Mouse (Mus musculus) hindbrain, embryonic 13.5 days (tissue): Measurements from ENCODE around the gene Sctr. TPM values are rescaled to one million over a fixed set of nuclear protein-coding genes. Genes with fewer than 3 reads are reported as not detected.

ENCODE experiments used
- ATAC-seq: fragments of 200-750 bp; cut with Nextera tagmentation; 2 replicates; pipeline ENCODE4 v1.8.0; 2017; ENCODE audit warnings: moderate TSS enrichment; ENCODE audit not compliant: low FRiP score
- H3K27ac ChIP-seq: fragments of 300-500 bp; sonication (generic); 2 replicates; pipeline ENCODE4 v1.5.1; 2015; ENCODE audit warnings: inconsistent platforms, mild to moderate bottlenecking, moderate library complexity
- H3K27me3 ChIP-seq: fragments of 300-500 bp; sonication (generic); 2 replicates; pipeline ENCODE4 v1.6.1; 2015; ENCODE audit warnings: mild to moderate bottlenecking, inconsistent platforms
- H3K36me3 ChIP-seq: fragments of 300-500 bp; sonication (generic); 2 replicates; pipeline ENCODE4 v1.6.1; 2015; ENCODE audit warnings: mild to moderate bottlenecking, inconsistent platforms
- H3K4me1 ChIP-seq: fragments of 300-500 bp; sonication (generic); replicated peaks from 2 replicates; pipeline ENCODE4 v1.6.1; 2015; ENCODE audit warnings: inconsistent platforms
- H3K4me2 ChIP-seq: fragments of 300-500 bp; sonication (generic); 2 replicates; pipeline ENCODE4 v1.6.1; 2015; ENCODE audit warnings: inconsistent platforms, mild to moderate bottlenecking, moderate library complexity
- H3K4me3 ChIP-seq: fragments of 300-500 bp; sonication (generic); 2 replicates; pipeline ENCODE4 v1.5.1; 2015; ENCODE audit warnings: mild to moderate bottlenecking, inconsistent platforms
- H3K9ac ChIP-seq: fragments of 300-500 bp; sonication (generic); 2 replicates; pipeline ENCODE4 v1.6.1; 2015; ENCODE audit warnings: mild to moderate bottlenecking, inconsistent platforms
- H3K9me3 ChIP-seq: fragments of 300-500 bp; sonication (generic); 2 replicates; pipeline ENCODE4 v1.6.1; 2016; ENCODE audit warnings: inconsistent platforms
- WGBS: fragments of 180-500 bp; shearing (Covaris S2); methylation state at CpG from one replicate; pipeline ENCODE4 v1.1.7; 2015; 5-methylcytosine and 5-hydroxymethylcytosine counted together
- polyA plus RNA-seq: library from polyadenylated mRNA; unstranded; fragments of >200 nt; fragmentation: Nextera tagmentation; extraction: Ambion mirVana; gene quantifications from 2 replicates; pipeline ENCODE4 v1.2.1, GENCODE M21; 2015

The Sctr gene
- polyA plus RNA-seq, 1 experiment from 2014 or later: 1.0 TPM

DNA sequence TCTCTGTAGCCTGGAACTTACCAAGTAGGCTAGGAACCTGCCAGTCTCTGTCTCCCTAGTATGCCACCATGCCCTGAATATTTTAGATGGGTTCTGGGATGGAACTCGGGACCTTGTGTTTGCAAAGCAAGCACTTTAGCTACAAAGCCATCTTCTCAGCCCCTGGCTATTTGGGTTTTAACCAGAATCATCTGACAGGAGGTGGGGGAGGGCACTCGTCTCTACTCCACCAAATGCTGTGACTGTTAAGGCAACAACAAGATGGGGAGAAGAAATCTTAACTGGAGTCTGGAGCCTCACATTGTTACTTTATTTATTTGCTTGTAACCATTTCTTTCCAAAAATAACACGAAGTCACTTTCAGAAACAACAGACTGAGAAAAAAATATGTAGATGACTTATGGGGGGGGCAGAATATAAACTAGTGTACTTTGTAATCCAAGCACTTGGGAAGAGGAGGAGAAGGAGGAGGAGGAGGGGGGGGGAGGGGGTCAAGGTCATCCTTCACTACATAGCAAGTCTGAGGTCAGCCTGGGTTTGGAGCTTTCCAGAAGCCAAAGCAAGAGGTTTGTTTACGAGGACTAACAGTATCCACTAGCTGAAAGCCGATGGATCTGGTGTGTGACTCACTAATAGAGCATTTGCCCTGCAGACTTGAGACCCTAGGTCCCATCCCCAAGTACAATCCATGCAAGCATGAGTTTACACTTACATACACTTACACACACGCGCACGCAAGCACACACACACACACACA lies 51.2 kb downstream of the Sctr start:
- H3K4me1 ChIP-seq: no peaks in the 10 kb centered on the region
- no peaks in the 10 kb centered on the region for H3K27me3 ChIP-seq
- H3K4me3 ChIP-seq: no peak overlapping the region
- H3K27ac ChIP-seq: no peak overlapping the region
- ATAC-seq: no peak
- 80% methylated on average over 8 of the region's 8 CpGs for WGBS
- no peak overlapping the region for H3K9ac ChIP-seq
- no peak overlapping the region for H3K4me2 ChIP-seq
- no peaks in the 10 kb centered on the region for H3K9me3 ChIP-seq
- no peaks in the 10 kb centered on the region for H3K36me3 ChIP-seq

DNA sequence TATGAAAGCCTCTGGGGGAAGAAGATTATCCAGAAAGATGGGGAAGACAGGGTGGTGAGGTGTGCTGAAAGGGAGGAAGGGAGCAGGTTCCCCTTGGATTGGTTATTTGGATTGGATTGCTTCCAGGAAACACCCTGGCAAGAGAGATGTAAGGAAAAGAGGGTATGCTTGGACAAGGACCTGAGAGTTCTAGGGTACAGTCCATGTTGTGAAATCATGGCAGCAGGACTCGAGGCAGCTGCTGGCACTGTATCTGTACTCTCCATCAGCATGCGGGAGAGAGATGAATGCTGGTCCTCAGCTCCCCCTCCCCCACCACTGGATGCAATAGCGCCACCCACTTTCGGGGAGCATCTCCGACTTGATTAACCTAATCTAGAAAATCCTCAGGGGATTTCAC lies 54.0 kb downstream of the Sctr start:
- Histone ChIP-seq H3K4me2 (no peak overlapping the region), H3K36me3 (no peaks in the 10 kb centered on the region), H3K27ac (no peak overlapping the region), H3K27me3 (no peaks in the 10 kb centered on the region), H3K4me3 (no peak overlapping the region), H3K4me1 (no peaks in the 10 kb centered on the region), H3K9ac (no peak overlapping the region), H3K9me3 (no peaks in the 10 kb centered on the region)
- no peak for ATAC-seq
- 74% methylated on average over 5 of the region's 5 CpGs for WGBS

GRCm38 (mm10) chr1:120062231-120062630 lies 55.5 kb downstream of the Sctr start:
- no peak for ATAC-seq
- Histone ChIP-seq H3K27ac (no peak overlapping the region), H3K9ac (no peak overlapping the region), H3K27me3 (no peaks in the 10 kb centered on the region), H3K36me3 (no peaks in the 10 kb centered on the region), H3K9me3 (no peaks in the 10 kb centered on the region), H3K4me2 (no peak overlapping the region), H3K4me3 (no peak overlapping the region), H3K4me1 (no peaks in the 10 kb centered on the region)
- WGBS: 90% methylated on average over 7 of the region's 7 CpGs

DNA sequence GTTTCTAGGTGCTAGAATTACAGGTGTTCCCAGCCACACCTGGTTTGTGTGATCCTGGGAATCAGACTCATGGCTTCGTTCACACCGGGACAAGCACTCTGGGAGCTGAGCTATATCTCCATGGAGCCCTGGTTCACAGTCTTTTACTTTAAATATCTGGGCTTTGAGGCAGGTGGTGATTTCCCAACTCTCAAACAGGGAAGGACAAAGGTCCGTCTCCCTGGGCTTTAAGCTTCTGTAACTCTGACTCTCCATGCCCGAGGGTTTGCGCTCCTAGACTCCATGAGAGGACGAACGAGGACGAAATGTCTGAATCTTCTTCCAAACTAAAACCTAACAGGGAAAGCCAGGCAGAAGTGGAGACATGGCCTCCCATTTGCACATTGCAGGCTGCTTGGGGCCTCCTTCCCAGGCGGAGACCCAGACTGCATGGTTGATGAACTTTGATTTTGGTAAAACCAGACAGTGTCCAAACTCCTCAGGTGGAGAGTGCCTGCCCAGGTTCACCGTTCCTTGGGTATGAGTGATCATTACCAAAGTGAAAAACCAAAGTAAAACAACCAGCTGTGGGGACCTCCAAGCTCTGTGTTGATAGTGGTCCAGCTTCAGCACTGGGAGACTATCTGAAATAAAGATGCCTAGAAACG lies 57.5 kb downstream of the Sctr start:
- H3K9ac ChIP-seq: no peak overlapping the region
- H3K4me2 ChIP-seq: no peak overlapping the region
- H3K27me3 ChIP-seq: no peaks in the 10 kb centered on the region
- no peak overlapping the region for H3K27ac ChIP-seq
- no peaks in the 10 kb centered on the region for H3K9me3 ChIP-seq
- no peak for ATAC-seq
- no peaks in the 10 kb centered on the region for H3K36me3 ChIP-seq
- no peak overlapping the region for H3K4me3 ChIP-seq
- 94% methylated on average over 11 of the region's 11 CpGs for WGBS
- H3K4me1 ChIP-seq: no peaks in the 10 kb centered on the region

DNA sequence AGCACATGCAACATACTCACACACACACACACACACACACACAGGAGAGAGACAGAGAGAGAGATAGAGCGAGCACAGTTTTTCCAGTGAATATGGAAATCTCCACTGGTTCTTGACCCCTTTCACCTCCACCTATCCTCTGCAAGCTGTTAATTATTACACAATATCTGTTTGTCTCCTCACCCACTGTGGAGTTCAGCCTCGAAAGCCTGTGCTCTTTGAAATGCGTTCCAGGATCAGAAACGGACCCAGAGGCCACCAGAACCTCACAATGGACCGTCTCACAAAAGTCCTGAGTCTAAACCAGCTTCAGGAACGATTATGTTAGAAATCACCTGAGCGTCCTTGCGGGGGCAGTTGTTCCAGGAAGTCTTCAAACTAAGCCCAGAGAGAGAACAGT lies 59.5 kb downstream of the Sctr start:
- Histone ChIP-seq H3K4me3 (no peak overlapping the region), H3K4me2 (no peak overlapping the region), H3K27ac (no peak overlapping the region), H3K27me3 (peaks cover 1% of the 10 kb centered on the region; the same call in 1 of the 2 replicates), H3K36me3 (no peaks in the 10 kb centered on the region), H3K9ac (no peak overlapping the region), H3K9me3 (no peaks in the 10 kb centered on the region), H3K4me1 (no peaks in the 10 kb centered on the region)
- WGBS: 82% methylated on average over 8 of the region's 8 CpGs
- no peak for ATAC-seq

DNA sequence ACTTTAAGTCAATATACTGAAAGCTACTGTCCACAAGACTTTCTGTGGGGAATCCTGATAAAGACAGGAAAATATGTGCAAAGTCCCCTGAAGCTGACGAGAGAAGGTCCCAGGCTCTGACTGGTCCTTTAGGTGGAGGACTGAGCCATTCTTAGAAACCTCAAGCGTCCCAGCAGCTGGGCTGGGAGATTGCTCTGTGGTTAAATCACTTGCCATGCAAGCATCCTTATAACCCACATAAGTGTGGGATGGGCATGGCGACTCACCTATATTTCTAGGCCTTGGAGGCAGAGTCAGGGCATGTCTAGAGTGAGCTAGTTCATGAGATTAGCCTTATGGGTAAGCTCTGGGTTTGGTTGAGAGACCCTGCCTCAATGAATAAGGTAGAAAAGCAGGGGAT lies 59.9 kb downstream of the Sctr start:
- no peaks in the 10 kb centered on the region for H3K9me3 ChIP-seq
- H3K27me3 ChIP-seq: peaks cover 6% of the 10 kb centered on the region; the same call in 1 of the 2 replicates
- no peaks in the 10 kb centered on the region for H3K36me3 ChIP-seq
- H3K4me3 ChIP-seq: no peak overlapping the region
- ATAC-seq: no peak
- H3K4me2 ChIP-seq: no peak overlapping the region
- H3K4me1 ChIP-seq: no peaks in the 10 kb centered on the region
- 83% methylated on average over 3 of the region's 3 CpGs for WGBS
- H3K9ac ChIP-seq: no peak overlapping the region
- H3K27ac ChIP-seq: no peak overlapping the region

- H3K4me2 ChIP-seq: no peak overlapping the region
- H3K4me1 ChIP-seq: peaks cover 16% of the 10 kb centered on the region
- H3K27ac ChIP-seq: no peak overlapping the region
- no peak overlapping the region for H3K9ac ChIP-seq
- H3K36me3 ChIP-seq: no peaks in the 10 kb centered on the region
- H3K9me3 ChIP-seq: no peaks in the 10 kb centered on the region
- no peak overlapping the region for H3K4me3 ChIP-seq
- H3K27me3 ChIP-seq: peaks cover 31% of the 10 kb centered on the region
- no peak for ATAC-seq
- 82% methylated on average over 5 of the region's 5 CpGs for WGBS
These were observed 62.4 kb downstream of the Sctr start for GRCm38 (mm10) chr1:120069120-120069519.

GRCm38 (mm10) chr1:120070168-120070567 lies 63.5 kb downstream of the Sctr start:
- WGBS: 71% methylated on average over 6 of the region's 6 CpGs
- ATAC-seq: no peak
- Histone ChIP-seq H3K27ac (no peak overlapping the region), H3K4me2 (no peak overlapping the region), H3K9me3 (no peaks in the 10 kb centered on the region), H3K27me3 (peaks cover 41% of the 10 kb centered on the region), H3K4me3 (no peak overlapping the region), H3K36me3 (no peaks in the 10 kb centered on the region), H3K9ac (no peak overlapping the region), H3K4me1 (peaks cover 20% of the 10 kb centered on the region)

DNA sequence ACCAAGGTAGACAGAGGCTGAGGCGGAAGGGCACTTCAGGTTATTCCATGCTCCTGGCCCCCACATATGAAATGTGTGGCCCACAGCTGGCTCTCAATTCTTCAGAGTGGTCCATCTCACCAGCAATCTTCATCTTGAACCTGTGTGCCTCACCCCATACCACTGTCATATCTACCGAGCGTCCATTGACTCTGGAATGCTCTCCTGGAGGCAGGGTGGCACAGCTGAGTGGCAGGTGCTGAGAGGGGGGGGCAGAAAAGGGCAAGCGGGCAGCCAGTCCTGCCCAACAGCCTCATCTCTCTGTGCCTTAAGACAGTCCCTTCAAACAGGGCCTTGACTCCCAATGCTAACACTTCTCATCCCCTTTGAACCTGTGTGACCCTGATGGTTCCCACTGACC lies 64.4 kb downstream of the Sctr start:
- Histone ChIP-seq H3K4me1 (peaks cover 20% of the 10 kb centered on the region), H3K9me3 (no peaks in the 10 kb centered on the region), H3K4me2 (no peak overlapping the region), H3K27me3 (peaks cover 48% of the 10 kb centered on the region), H3K4me3 (no peak overlapping the region), H3K9ac (no peak overlapping the region), H3K36me3 (no peaks in the 10 kb centered on the region), H3K27ac (no peak overlapping the region)
- ATAC-seq: no peak
- 93% methylated on average over 4 of the region's 4 CpGs for WGBS

DNA sequence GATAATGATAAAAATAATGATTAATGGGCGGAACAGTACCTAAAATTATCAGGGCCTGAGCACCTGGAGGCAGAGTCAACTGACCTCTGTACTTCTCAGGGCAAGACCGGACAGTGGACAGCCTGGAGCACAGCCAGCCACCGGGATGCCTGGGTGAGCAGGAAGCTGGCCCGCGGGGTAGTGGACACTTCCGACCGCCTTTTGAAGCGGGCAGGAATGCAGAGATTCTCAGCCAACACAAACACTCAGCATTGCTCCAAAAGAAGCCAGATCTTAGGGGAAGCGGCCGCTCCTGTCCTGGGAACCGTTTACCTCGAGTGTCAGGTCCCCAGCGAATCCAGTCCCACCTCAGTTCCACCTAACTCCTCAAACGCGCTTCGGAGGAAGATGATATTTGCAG lies 66.2 kb downstream of the Sctr start:
- Histone ChIP-seq H3K9ac (peak overlapping the region; percentile 46), H3K4me3 (peak overlapping the region; percentile 41), H3K36me3 (no peaks in the 10 kb centered on the region), H3K27ac (no peak overlapping the region), H3K4me1 (peaks cover 22% of the 10 kb centered on the region), H3K27me3 (peaks cover 51% of the 10 kb centered on the region), H3K4me2 (peak overlapping the region; percentile 76), H3K9me3 (no peaks in the 10 kb centered on the region)
- no peak for ATAC-seq
- WGBS: 19% methylated on average over 16 of the region's 16 CpGs

DNA sequence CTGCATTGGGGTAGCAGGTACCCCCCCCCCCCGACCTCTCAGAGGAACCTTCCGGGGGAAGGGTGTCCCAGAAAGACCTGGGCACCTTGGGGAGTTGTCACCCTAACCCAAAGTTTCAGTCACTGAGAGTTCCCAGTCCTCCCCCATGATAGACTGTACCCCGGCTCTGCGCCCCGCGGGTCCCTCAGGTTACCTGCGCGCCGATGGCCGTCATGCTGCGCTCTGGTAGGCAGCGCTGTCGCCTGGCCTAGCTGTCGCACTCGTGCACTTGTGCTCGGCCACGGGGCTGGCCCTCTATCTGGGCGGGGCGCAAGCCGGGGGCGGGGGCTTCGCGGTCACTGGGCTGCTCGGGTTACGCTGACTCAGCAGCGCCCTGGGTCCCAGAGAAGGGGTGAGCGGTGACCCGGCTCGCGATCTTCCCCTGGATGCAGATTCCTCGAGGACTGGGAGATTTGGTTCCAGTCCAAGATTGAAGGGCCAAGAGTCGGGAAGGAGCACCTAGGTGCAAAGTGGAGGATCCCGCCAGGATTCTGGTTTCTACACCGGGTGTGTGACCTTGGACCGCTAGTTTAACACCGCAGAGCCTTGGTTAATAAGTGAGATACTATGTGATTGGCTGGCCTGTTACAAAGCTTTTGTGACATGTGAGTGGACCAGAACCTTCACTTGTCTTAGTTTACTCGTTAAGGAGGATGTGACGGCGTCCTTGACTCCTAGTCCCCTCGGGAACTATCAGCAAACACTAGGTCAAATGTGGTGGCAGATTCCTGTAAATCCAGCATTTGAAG lies 67.0 kb downstream of the Sctr start, which contains the start of gene Tmem37:
Gene Tmem37, minus strand, starts transcription at position 556 of the 788 bp plus-strand sequence.
- Histone ChIP-seq H3K36me3 (no peaks in the 10 kb centered on the region), H3K27me3 (peaks cover 51% of the 10 kb centered on the region), H3K4me3 (peak within 1 kb of the TSS; percentile 41), H3K4me1 (peaks cover 25% of the 10 kb centered on the region), H3K27ac (no peak within 1 kb of the TSS), H3K9me3 (no peaks in the 10 kb centered on the region), H3K4me2 (peak within 1 kb of the TSS; percentile 76), H3K9ac (peak within 1 kb of the TSS; percentile 60)
- WGBS: 3% methylated on average over 40 of the region's 40 CpGs
- peak; percentile 70; the same call in 1 of the 2 replicates for ATAC-seq

- no peak for ATAC-seq
- no peaks in the 10 kb centered on the region for H3K9me3 ChIP-seq
- peaks cover 51% of the 10 kb centered on the region for H3K27me3 ChIP-seq
- no peak overlapping the region for H3K27ac ChIP-seq
- H3K36me3 ChIP-seq: no peaks in the 10 kb centered on the region
- WGBS: 24% methylated on average over 4 of the region's 4 CpGs
- H3K9ac ChIP-seq: no peak overlapping the region
- H3K4me2 ChIP-seq: peak overlapping the region; percentile 76
- H3K4me1 ChIP-seq: peaks cover 25% of the 10 kb centered on the region
- H3K4me3 ChIP-seq: no peak overlapping the region
These were observed 67.6 kb downstream of the Sctr start for GRCm38 (mm10) chr1:120074307-120074702.
